Mouse (Mus musculus) stomach, embryonic 15.5 days (tissue): Measurements from ENCODE around the gene Chd2. TPM values are rescaled to one million over a fixed set of nuclear protein-coding genes. Genes with fewer than 3 reads are reported as not detected.
"Not testable (repeated sequence)": the region's sequence is repeated elsewhere in the genome, so short reads cannot be mapped to it uniquely, and the experiment has no call there.

Experiments
- ATAC-seq: fragments of 200-750 bp; cut with Nextera tagmentation; 2 replicates; pipeline ENCODE4 v1.8.0; 2017; ENCODE audit warnings: low read depth, moderate number of reproducible peaks, moderate TSS enrichment; ENCODE audit not compliant: insufficient read depth, low FRiP score
- H3K27ac ChIP-seq: fragments of 300-500 bp; sonication (generic); 2 replicates; pipeline ENCODE4 v1.5.1; 2015; ENCODE audit warnings: mild to moderate bottlenecking, inconsistent platforms
- H3K27me3 ChIP-seq: fragments of 300-500 bp; sonication (generic); replicated peaks from 2 replicates; pipeline ENCODE4 v1.6.1; 2015; ENCODE audit warnings: inconsistent platforms
- H3K36me3 ChIP-seq: fragments of 300-500 bp; sonication (generic); 2 replicates; pipeline ENCODE4 v1.6.1; 2015; ENCODE audit warnings: inconsistent platforms
- H3K4me1 ChIP-seq: fragments of 300-500 bp; sonication (generic); 2 replicates; pipeline ENCODE4 v1.6.1; 2015; ENCODE audit warnings: inconsistent platforms
- H3K4me2 ChIP-seq: fragments of 300-500 bp; sonication (generic); 2 replicates; pipeline ENCODE4 v1.6.1; 2015; ENCODE audit warnings: mild to moderate bottlenecking, inconsistent platforms
- H3K4me3 ChIP-seq: fragments of 300-500 bp; sonication (generic); replicated peaks from 2 replicates; pipeline ENCODE4 v1.5.1; 2015; ENCODE audit warnings: inconsistent platforms
- H3K9ac ChIP-seq: fragments of 300-500 bp; sonication (generic); 2 replicates; pipeline ENCODE4 v1.6.1; 2015; ENCODE audit warnings: inconsistent platforms
- H3K9me3 ChIP-seq: fragments of 300-500 bp; sonication (generic); 2 replicates; pipeline ENCODE4 v1.6.1; 2016; ENCODE audit warnings: inconsistent platforms
- WGBS: fragments of 180-500 bp; shearing (Covaris S2); methylation state at CpG from one replicate; pipeline ENCODE4 v1.1.7; 2015; 5-methylcytosine and 5-hydroxymethylcytosine counted together
- polyA plus RNA-seq: library from polyadenylated mRNA; unstranded; fragments of >200 nt; fragmentation: Nextera tagmentation; extraction: Ambion mirVana; gene quantifications from 2 replicates; pipeline ENCODE4 v1.2.1, GENCODE M21; 2015

Gene Chd2
- polyA plus RNA-seq, 1 experiment from 2014 or later, result 43.3 TPM

- Histone ChIP-seq H3K4me1 (peaks cover 20% of the 10 kb centered on the region; the same call in 1 of the 2 replicates), H3K27ac (peak overlapping the region; percentile 90), H3K4me3 (no peak overlapping the region), H3K36me3 (peaks cover 3% of the 10 kb centered on the region), H3K9me3 (no peaks in the 10 kb centered on the region), H3K27me3 (no peaks in the 10 kb centered on the region), H3K9ac (no peak overlapping the region), H3K4me2 (peak overlapping the region; percentile 33; the same call in 1 of the 2 replicates)
- peak; percentile 78 for ATAC-seq
- 12% methylated on average over 9 of the region's 9 CpGs for WGBS
Measured at GRCm38 (mm10) chr7:73524454-73524952, 17.1 kb downstream of the Chd2 start.

GRCm38 (mm10) chr7:73523608-73524259 lies 17.9 kb downstream of the Chd2 start:
- no peaks in the 10 kb centered on the region for H3K27me3 ChIP-seq
- H3K4me1 ChIP-seq, result peaks cover 16% of the 10 kb centered on the region; the same call in 1 of the 2 replicates
- H3K4me3 ChIP-seq, result no peak overlapping the region
- ATAC-seq, result no peak
- no peaks in the 10 kb centered on the region for H3K9me3 ChIP-seq
- peak overlapping the region; percentile 49; the same call in 1 of the 2 replicates for H3K27ac ChIP-seq
- no peak overlapping the region for H3K9ac ChIP-seq
- no peak overlapping the region for H3K4me2 ChIP-seq
- peaks cover 10% of the 10 kb centered on the region for H3K36me3 ChIP-seq
- WGBS, result 70% methylated on average over 1 of the region's 1 CpGs

GRCm38 (mm10) chr7:73523183-73523582 lies 18.4 kb downstream of the Chd2 start:
- 70% methylated on average over 6 of the region's 6 CpGs for WGBS
- H3K4me2 ChIP-seq, result no peak overlapping the region
- no peak overlapping the region for H3K4me3 ChIP-seq
- no peaks in the 10 kb centered on the region for H3K9me3 ChIP-seq
- no peak overlapping the region for H3K27ac ChIP-seq
- H3K9ac ChIP-seq, result no peak overlapping the region
- H3K36me3 ChIP-seq, result peaks cover 10% of the 10 kb centered on the region
- no peaks in the 10 kb centered on the region for H3K27me3 ChIP-seq
- H3K4me1 ChIP-seq, result peaks cover 16% of the 10 kb centered on the region; the same call in 1 of the 2 replicates
- no peak for ATAC-seq

- H3K9ac ChIP-seq, result no peak overlapping the region
Measured at GRCm38 (mm10) chr7:73521277-73522193, 20.1 kb downstream of the Chd2 start.

GRCm38 (mm10) chr7:73520231-73520630 lies 21.4 kb downstream of the Chd2 start:
- WGBS, result 83% methylated on average over 10 of the region's 10 CpGs
- Histone ChIP-seq H3K27me3 (no peaks in the 10 kb centered on the region), H3K9me3 (no peaks in the 10 kb centered on the region), H3K27ac (no peak overlapping the region), H3K4me2 (no peak overlapping the region), H3K36me3 (peaks cover 18% of the 10 kb centered on the region), H3K4me1 (peaks cover 16% of the 10 kb centered on the region; the same call in 1 of the 2 replicates), H3K9ac (no peak overlapping the region), H3K4me3 (no peak overlapping the region)
- no peak for ATAC-seq

More at GRCm38 (mm10) chr7:73521277-73522193, 20.1 kb downstream of the Chd2 start:
- Histone ChIP-seq H3K4me2 (no peak overlapping the region), H3K27ac (peak overlapping the region; percentile 21; the same call in 1 of the 2 replicates), H3K4me3 (no peak overlapping the region), H3K27me3 (no peaks in the 10 kb centered on the region), H3K36me3 (peaks cover 14% of the 10 kb centered on the region), H3K4me1 (peaks cover 16% of the 10 kb centered on the region; the same call in 1 of the 2 replicates), H3K9me3 (no peaks in the 10 kb centered on the region)
- ATAC-seq, result no peak
- 84% methylated on average over 11 of the region's 11 CpGs for WGBS

- Histone ChIP-seq H3K27me3 (no peaks in the 10 kb centered on the region), H3K4me2 (no peak overlapping the region), H3K9ac (no peak overlapping the region), H3K9me3 (no peaks in the 10 kb centered on the region), H3K4me3 (no peak overlapping the region), H3K4me1 (peaks cover 10% of the 10 kb centered on the region; the same call in 1 of the 2 replicates), H3K27ac (no peak overlapping the region; the same call in 1 of the 2 replicates), H3K36me3 (peaks cover 23% of the 10 kb centered on the region)
- ATAC-seq, result no peak
- WGBS, result 90% methylated on average over 16 of the region's 16 CpGs
Measured at GRCm38 (mm10) chr7:73519060-73519796, 22.4 kb downstream of the Chd2 start.

- H3K27me3 ChIP-seq, H3K9me3 ChIP-seq, H3K27ac ChIP-seq, H3K4me1 ChIP-seq, H3K4me3 ChIP-seq, H3K4me2 ChIP-seq, ATAC-seq, H3K9ac ChIP-seq: not testable (repeated sequence)
- H3K36me3 ChIP-seq, result peaks cover 28% of the 10 kb centered on the region
- WGBS, result 83% methylated on average over 6 of the region's 6 CpGs
Measured at GRCm38 (mm10) chr7:73518373-73518980, 23.2 kb downstream of the Chd2 start.

GRCm38 (mm10) chr7:73517432-73518054 lies 24.1 kb downstream of the Chd2 start:
- Histone ChIP-seq H3K9me3 (no peaks in the 10 kb centered on the region), H3K27me3 (no peaks in the 10 kb centered on the region), H3K27ac (no peak overlapping the region), H3K9ac (no peak overlapping the region), H3K36me3 (peaks cover 35% of the 10 kb centered on the region), H3K4me3 (no peak overlapping the region), H3K4me2 (no peak overlapping the region), H3K4me1 (peaks cover 6% of the 10 kb centered on the region; the same call in 1 of the 2 replicates)
- ATAC-seq, result peak; percentile 85
- 51% methylated on average over 1 of the region's 1 CpGs for WGBS

- Histone ChIP-seq H3K4me3 (no peak overlapping the region), H3K9ac (no peak overlapping the region), H3K27ac (no peak overlapping the region; the same call in 1 of the 2 replicates), H3K4me2 (no peak overlapping the region), H3K9me3 (no peaks in the 10 kb centered on the region), H3K4me1 (0 out of 2 replicates have a peak, but pooled peaks cover 4% of the 10 kb centered on the region), H3K27me3 (no peaks in the 10 kb centered on the region), H3K36me3 (peaks cover 39% of the 10 kb centered on the region)
- 62% methylated on average over 5 of the region's 5 CpGs for WGBS
- ATAC-seq, result no peak
Measured at GRCm38 (mm10) chr7:73516820-73517219, 24.8 kb downstream of the Chd2 start.

- Histone ChIP-seq H3K4me2 (no peak overlapping the region), H3K36me3 (peaks cover 50% of the 10 kb centered on the region), H3K9ac (no peak overlapping the region), H3K9me3 (no peaks in the 10 kb centered on the region), H3K4me1 (no peaks in the 10 kb centered on the region), H3K27ac (no peak overlapping the region), H3K27me3 (no peaks in the 10 kb centered on the region), H3K4me3 (no peak overlapping the region)
- 86% methylated on average over 4 of the region's 4 CpGs for WGBS
- no peak for ATAC-seq
Measured at GRCm38 (mm10) chr7:73514560-73514959, 27.1 kb downstream of the Chd2 start.
